Mouse (Mus musculus) spleen, adult 10 weeks (tissue): Measurements from ENCODE around the gene Kmt2d. TPM values are rescaled to one million over a fixed set of nuclear protein-coding genes. Genes with fewer than 3 reads are reported as not detected.

Source experiments
- polyA plus RNA-seq: library from polyadenylated mRNA; stranded (reverse); fragments of 350-450 nt; fragmentation: Illumina TruSeq; extraction: RNeasy Lipid Tissue Mini Kit (QIAGEN cat#74804); gene quantifications from one replicate; pipeline ENCODE4 v1.2.3, GENCODE M21; 2015; ENCODE audit warnings: low replicate concordance; ENCODE audit not compliant: insufficient read depth

Kmt2d gene
- polyA plus RNA-seq: 76.8 TPM

DNA sequence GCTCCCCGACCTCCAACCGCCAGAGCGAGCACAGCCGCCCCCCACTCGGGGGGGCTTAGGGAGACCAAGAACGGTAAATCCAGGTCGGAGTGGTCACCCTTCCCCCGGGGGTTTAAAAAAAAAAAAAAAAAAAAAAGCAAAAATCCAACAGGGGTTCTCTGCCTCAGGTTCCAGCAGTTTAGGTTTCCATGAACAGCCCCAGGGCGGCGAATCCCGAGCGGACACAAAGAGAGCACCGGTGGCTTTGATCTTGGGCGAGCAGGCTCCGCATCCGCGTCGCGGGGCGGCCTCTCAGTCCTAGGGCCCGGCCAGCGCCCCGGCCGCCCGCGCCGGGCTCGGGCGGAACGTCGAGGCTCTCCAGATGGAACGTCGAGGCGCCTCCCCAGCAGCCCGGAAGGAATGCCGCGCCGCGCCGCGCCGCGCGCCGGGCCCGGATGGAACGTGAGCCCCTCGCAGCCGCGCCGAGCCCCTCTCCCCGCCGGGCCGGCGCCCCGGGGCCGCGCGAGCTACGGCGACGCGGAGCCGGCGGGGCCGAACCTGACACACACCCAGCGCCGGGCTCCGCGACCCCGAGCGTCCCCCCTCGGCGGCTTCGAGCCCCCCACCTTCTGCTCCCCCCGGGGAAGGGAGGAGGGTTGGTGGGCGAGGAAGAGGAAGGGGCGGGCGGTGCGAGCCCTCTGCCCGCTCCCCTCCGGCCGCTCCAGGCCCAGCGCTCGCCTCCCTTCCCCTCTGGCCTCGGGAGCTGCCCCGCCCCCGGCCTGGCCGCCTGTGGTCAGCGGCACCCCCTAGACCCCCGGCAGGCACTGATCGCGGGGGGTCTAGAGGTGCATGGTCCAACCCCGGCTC lies at the start of gene Kmt2d:
TSS of gene Kmt2d (minus strand) at position 135 of the 846 bp plus-strand sequence.

DNA sequence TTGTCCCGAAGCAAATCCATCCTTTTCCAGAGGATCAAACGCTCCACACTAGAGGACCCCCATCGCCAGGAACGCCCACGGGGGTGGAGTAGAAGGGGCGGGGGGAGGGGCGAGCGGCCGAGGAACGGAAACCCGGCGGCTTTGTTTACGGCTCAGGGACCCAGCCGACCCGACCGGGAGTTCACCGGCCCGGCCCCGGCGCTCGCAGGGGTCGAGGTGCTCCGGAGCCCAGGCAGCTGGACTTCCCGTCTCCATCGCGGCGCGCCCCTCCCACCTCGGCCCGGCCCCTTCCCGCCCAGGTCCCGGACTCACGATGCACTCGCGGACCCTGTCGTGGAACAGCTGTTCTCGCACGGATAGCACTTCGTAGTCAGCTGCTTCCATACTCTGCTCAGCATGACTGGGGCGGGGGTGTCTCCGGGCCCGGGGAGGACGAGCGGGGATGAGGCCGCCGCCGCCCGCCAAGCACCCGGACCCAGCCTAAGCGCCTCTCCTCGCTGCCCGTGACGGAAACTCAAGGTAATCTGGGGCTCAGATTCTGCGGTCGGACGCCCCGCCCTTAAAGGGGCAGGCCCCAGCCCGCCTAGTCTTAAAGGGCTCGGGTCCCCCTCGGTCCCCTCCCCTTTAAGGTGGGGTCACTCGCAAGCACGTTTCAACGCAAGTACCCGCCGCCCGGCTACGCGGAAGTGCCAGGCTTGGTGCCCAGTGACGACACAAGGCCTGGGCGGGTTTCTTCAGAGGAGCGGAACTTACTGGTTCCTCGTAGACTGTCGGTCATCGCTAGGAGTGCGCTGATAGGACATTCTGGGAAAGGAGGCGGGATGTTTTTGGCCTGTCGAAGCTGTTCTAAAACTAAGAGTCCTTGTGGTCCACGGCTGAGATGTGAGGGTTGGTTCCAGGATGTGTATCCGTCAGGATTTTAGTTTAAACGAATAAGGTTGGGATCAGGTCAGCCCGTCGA lies 46.8 kb upstream of the Kmt2d start, which contains the start of gene Lmbr1l:
TSS of gene Lmbr1l (minus strand) at position 694 of the 961 bp plus-strand sequence.

DNA sequence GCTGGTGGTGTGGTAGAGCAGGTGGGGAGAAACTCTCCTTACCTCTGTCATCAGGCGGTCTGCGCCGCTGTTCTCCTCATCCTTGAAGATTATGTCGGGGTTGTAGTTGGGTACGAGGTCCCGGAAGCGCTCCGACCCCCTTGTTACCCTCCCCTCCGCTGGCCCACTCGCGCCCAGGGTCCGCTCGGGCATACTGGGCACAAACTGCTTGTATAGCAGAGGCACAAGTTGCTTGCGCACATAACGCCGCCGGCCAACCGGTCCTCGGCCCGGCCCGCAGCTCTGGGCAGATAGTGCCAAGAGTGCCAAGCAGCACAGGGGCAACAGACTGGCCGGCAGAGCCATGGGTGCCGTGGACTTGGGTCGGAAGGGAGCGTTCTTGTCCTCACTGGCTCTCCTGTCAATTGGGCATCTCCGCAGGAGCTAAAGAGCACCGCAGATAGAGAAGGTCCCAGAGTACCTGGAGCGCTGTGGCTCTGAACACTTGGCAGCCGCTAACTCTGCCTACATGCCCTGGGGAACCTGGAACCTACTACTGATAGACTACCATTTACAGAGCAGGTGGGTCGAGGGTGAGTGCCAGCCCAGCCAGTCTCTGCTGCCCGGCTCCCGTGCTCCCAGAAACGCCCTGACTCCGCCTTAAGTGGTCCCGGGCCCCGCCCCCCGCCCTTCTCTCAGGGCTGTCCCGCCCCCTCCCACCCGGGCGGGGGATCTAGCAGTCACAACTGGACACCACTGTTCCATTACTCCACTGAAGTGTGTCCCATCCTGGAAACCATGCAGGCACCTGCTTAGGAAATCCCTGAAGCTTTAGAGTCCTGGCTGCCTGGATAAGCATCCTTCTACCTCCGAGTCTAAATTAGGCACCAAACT lies 27.2 kb upstream of the Kmt2d start, which contains the start of gene Dhh:
TSS of gene Dhh (minus strand) at position 613 of the 873 bp plus-strand sequence.

DNA sequence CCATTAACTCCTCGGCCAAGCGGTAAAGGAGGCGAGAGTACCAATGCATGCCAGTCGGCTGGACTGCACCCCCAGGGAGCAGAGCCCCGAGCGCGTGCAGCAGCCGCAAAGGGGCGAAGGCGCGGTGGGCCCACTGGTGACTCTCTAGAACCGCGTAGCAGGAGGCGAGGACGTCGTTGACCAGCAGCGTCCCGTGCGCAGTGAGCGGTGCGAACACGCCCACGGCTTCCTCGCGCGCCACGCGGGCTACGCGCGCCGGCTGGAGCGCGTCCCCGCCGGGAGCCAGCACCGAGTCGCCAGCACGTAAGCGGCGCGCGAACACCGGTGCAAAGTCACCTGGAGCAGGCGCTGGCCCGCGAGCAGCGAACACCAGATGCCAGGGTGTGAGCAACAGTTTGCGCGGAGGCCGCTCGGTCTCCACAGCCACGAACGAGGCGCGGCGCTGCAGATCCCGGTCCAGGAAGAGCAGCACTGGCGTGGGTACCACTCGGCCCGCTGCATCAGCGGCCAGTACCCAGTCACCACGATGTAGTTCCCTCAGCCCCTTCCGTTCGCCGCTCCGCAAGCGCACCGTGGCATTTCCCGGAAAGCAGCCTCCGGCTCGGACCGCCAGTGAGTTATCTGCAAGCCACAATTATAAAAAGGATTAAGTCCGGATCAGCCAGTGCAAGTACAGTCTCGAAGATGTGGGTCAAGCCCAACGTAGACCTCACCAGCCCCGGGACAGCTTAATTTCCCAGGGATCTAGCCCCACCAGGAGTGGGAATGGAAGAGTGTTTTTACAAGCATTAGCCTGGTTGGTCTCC lies 23.1 kb upstream of the Kmt2d start, which contains the start of gene Rhebl1:
TSS of gene Rhebl1 (minus strand) at position 601 of the 806 bp plus-strand sequence.

DNA sequence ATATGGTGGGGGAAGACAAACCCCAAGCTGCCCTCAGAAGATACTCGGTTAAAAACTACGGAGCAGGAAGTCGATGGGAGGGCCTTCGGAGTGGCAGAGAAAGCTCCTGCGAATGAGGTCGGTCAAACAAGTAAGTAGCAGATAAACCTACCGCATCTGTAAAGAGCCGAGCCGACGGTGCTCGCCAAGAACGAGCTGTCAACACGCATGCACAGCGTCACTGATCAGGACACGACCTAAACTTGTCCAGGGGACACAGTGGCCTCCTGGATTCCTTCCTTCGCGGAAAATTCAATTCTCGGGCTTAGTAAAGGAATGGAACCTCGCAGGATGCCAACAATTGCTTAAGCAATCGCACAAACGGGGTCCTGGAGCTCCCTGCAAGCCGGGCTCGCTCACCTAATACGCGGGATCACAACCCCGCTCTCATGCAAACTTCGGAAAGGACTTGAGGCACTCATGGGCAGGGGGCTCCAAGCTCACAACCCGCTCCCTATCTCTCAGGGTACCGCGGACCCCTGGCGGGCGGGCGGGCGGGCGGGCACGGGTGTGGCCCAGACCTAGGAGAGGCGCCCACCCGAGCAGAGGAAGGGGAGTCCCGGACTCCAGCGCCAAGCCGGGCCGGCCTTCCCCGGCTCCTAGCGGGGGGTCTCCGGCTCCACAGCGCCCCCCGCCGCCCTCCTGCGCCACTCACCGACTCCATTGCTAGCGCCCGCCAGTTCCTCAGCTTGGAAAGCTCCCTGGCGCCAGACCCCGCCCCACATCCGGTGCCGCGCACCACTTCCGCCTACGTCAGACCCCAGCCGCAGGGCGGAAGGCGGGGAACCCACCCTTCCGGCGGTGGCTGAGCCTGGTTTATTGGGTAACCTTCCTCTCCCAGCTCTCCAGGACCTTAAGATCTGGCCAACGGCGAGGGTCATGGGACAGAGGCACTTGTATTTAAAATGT lies 40.0 kb downstream of the Kmt2d start, which contains the start of gene Prkag1:
TSS of gene Prkag1 (minus strand) at position 786 of the 948 bp plus-strand sequence.

DNA sequence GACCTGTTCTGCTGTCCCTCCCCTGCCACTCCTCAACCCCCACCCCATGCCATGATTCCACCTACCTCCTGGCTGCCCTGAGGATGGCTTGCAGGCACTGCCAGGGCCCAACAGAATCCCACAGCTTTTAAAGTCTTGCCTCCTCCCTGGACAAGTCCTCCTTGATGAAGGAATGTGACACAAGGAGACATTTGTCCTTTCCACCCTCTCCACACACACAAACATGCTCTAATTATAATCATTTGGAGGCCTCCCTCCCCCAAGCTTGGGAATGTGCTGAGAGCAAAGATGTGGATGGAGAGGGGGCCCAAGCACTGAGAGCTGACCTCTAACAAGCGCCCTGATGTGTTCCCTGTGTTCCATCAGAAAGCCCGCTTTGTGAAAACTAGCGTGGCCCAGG lies 61.6 kb downstream of the Kmt2d start, which contains the start of gene Ddn:
TSS of gene Ddn (minus strand) at position 101 of the 400 bp plus-strand sequence.

DNA sequence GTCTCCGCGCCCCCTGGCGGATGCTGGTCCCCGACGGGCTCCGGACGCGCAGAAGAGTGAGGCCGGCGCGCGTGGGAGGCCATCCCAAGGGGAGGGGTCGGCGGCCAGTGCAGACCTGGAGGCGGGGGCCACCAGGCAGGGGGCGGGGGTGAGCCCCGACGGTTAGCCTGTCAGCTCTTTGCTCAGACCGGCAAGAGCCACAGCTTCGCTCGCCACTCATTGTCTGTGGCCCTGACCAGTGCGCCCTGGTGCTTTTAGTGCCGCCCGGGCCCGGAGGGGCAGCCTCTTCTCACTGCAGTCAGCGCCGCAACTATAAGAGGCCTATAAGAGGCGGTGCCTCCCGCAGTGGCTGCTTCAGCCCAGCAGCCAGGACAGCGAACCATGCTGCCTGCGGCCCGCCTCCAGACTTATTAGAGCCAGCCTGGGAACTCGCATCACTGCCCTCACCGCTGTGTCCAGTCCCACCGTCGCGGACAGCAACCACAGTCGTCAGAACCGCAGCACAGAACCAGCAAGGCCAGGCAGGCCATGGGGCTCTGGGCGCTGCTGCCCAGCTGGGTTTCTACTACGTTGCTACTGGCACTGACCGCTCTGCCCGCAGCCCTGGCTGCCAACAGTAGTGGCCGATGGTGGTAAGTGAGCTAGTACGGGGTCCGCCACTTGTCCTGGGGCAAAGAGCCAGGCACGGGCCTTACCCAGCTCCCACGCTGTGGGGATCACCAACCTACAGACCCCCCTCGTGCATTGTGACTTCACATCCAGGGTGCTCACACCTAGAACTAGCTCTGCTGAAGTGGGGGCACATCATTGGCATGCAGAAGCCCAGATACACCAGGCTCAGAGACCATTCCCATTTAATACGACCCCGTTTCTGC lies 81.1 kb downstream of the Kmt2d start, which contains the start of gene Wnt1:
TSS of gene Wnt1 (plus strand) at position 197 of the 875 bp plus-strand sequence.

Other genes starting within 250 kb of the Kmt2d start
- 7.6 TPM for gene Cacnb3, start 240.4 kb downstream of the Kmt2d start, polyA plus RNA-seq
- gene Ddx23, start 208.3 kb downstream of the Kmt2d start, polyA plus RNA-seq: 48.5 TPM
- gene Rnd1, start 193.7 kb downstream of the Kmt2d start, polyA plus RNA-seq: 2.7 TPM
- gene Ccdc65, start 163.0 kb downstream of the Kmt2d start, polyA plus RNA-seq: not detected
- 4.8 TPM for gene Fkbp11, start 143.0 kb downstream of the Kmt2d start, polyA plus RNA-seq
- gene Arf3, start 108.0 kb downstream of the Kmt2d start, polyA plus RNA-seq: 82.2 TPM
- 0.59 TPM for gene Wnt10b, start 93.1 kb downstream of the Kmt2d start, polyA plus RNA-seq
- gene Wnt1, start 81.3 kb downstream of the Kmt2d start, polyA plus RNA-seq: not detected
- 0.06 TPM for gene Ddn, start 61.7 kb downstream of the Kmt2d start, polyA plus RNA-seq
- 104 TPM for gene Prkag1, start 39.7 kb downstream of the Kmt2d start, polyA plus RNA-seq
- 18.7 TPM for gene Rhebl1, start 23.3 kb upstream of the Kmt2d start, polyA plus RNA-seq
- gene Dhh, start 27.3 kb upstream of the Kmt2d start, polyA plus RNA-seq: 0.55 TPM
- gene Lmbr1l, start 47.0 kb upstream of the Kmt2d start, polyA plus RNA-seq: 64.6 TPM
- gene Tuba1b, start 63.4 kb upstream of the Kmt2d start, polyA plus RNA-seq: 382 TPM
- not detected for gene Gm49450, start 82.3 kb upstream of the Kmt2d start, polyA plus RNA-seq
- 104 TPM for gene Tuba1a, start 82.5 kb upstream of the Kmt2d start, polyA plus RNA-seq
- gene Tuba1c, start 158.7 kb upstream of the Kmt2d start, polyA plus RNA-seq: 61.5 TPM
- not detected for gene Prph, start 184.0 kb upstream of the Kmt2d start, polyA plus RNA-seq
- 3.4 TPM for gene Troap, start 203.4 kb upstream of the Kmt2d start, polyA plus RNA-seq
- not detected for gene C1ql4, start 216.6 kb upstream of the Kmt2d start, polyA plus RNA-seq
- gene Dnajc22, start 222.0 kb upstream of the Kmt2d start, polyA plus RNA-seq: 0.86 TPM